ENCODE assay signal across 11 mouse cellular contexts in the genomic region with DNA sequence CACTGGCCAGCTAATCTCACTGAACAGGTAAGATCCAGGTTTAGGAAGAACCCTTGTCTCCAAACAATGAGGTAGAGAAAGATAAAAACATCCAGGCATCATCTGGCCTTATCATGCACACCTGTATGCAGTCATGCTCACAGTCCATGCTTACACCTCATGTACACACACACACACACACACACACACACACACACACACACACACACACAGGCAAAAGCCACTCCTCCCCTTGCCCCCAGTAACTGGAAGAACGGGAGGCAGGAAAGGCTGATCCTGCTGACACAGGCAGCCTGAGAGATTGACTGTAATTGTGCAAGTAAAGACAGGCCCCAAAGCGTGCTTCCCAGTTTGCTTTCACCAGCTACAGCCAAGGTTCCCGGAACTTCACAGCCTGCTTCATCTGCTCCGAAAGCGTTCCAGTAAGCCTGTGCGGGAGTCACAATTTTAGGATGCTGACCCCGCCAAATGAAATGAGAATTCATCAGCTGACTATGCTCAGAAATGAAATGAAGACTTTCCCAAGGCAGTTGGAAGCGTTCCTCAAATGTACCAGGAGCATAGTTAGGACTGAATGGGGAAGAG. TPM values are rescaled to one million over a fixed set of nuclear protein-coding genes. Genes with fewer than 3 reads are reported as not detected.
A peak's percentile ranks its signal among the peaks of the same experiment; 100 is the strongest.
DNase-seq lines count a peak whose midpoint lies in the region; ATAC-seq lines count a peak whose summit lies in the region.
"Had no signal": no experiment of that assay in that cellular context is flagged by ENCODE, and none has a peak within 500 bp of the region (broad histone marks: within the 10 kb centered on the region; RNA-seq: fewer than 3 reads in every experiment).

No protein-coding gene starts in this region.

- peak overlapping the region; percentile 39; the same call in 1 of the 2 replicates for H3K9ac ChIP-seq in heart, embryonic 14.5 days (ENCODE audit: low read length)
- H3K9ac ChIP-seq in stomach, embryonic 14.5 days (replicated peaks; ENCODE audit: low read depth, low read length): no peak overlapping the region

- no peaks in the 10 kb centered on the region for H3K9me3 ChIP-seq in megakaryocyte, embryonic 14.5 days
- H3K9me3 ChIP-seq in heart, embryonic 14.5 days (ENCODE audit: control insufficient read depth, low read length): no peaks in the 10 kb centered on the region
- H3K9me3 ChIP-seq in stomach, embryonic 14.5 days (ENCODE audit: control insufficient read depth, low read depth, low read length): no peaks in the 10 kb centered on the region

- peaks cover 93% of the 10 kb centered on the region for H3K36me3 ChIP-seq in megakaryocyte, embryonic 14.5 days (replicated peaks; ENCODE audit: low read length)
- H3K36me3 ChIP-seq in heart, embryonic 14.5 days (ENCODE audit: control insufficient read depth, insufficient read depth, low read length): no peaks in the 10 kb centered on the region
- no peaks in the 10 kb centered on the region for H3K36me3 ChIP-seq in stomach, embryonic 14.5 days (ENCODE audit: control insufficient read depth, insufficient read depth, low read length)

- peak overlapping the region; percentile 69 for H3K4me3 ChIP-seq in megakaryocyte, embryonic 14.5 days (replicated peaks)
- no peak overlapping the region for H3K4me3 ChIP-seq in heart, embryonic 14.5 days (ENCODE audit: control insufficient read depth in 1 of 2, insufficient read depth in 1 of 2, low read depth in 1 of 2, low read length in 2 of 2)
- no peak overlapping the region for H3K4me3 ChIP-seq in stomach, embryonic 14.5 days (ENCODE audit: low read depth, low read length)
- H3K4me3 ChIP-seq: myocyte had no signal

- H3K4me2 ChIP-seq in heart, embryonic 14.5 days (ENCODE audit: low read length): 0 out of 2 replicates have a peak overlapping the region, but pooled peaks have one; percentile 28
- H3K4me2 ChIP-seq in stomach, embryonic 14.5 days (replicated peaks; ENCODE audit: low read depth, low read length): no peak overlapping the region

- H3K27me3 ChIP-seq in megakaryocyte, embryonic 14.5 days (replicated peaks): no peaks in the 10 kb centered on the region
- no peaks in the 10 kb centered on the region for H3K27me3 ChIP-seq in heart, embryonic 14.5 days (ENCODE audit: control insufficient read depth, insufficient read depth, low read length)
- no peaks in the 10 kb centered on the region for H3K27me3 ChIP-seq in stomach, embryonic 14.5 days (ENCODE audit: control insufficient read depth, insufficient read depth, low read length)

- H3K4me1 ChIP-seq in megakaryocyte, embryonic 14.5 days: peaks cover 100% of the 10 kb centered on the region
- peaks cover 13 to 35% of the 10 kb centered on the region in 2 experiments for H3K4me1 ChIP-seq in heart, embryonic 14.5 days (ENCODE audit: control insufficient read depth in 2 of 2, insufficient read depth in 2 of 2, low read length in 2 of 2)
- H3K4me1 ChIP-seq in stomach, embryonic 14.5 days (ENCODE audit: control insufficient read depth, insufficient read depth, low read length): peaks cover 10% of the 10 kb centered on the region; the same call in 1 of the 2 replicates

- ATAC-seq in megakaryocyte, adult 5-6 weeks (ENCODE audit: poor library complexity, severe bottlenecking): no peak
- no peak for ATAC-seq in heart, embryonic 14.5 days (ENCODE audit: insufficient number of reproducible peaks, insufficient read depth, low FRiP score, low read depth)
- peak; percentile 53; the same call in 1 of the 2 replicates for ATAC-seq in stomach, embryonic 14.5 days (ENCODE audit: insufficient number of reproducible peaks, insufficient read depth, low FRiP score, low read depth)

- 57% methylated on average over 8 of the region's 8 CpGs for WGBS in heart, embryonic 14.5 days
- 49% methylated on average over 8 of the region's 8 CpGs for WGBS in stomach, embryonic 14.5 days

- peak overlapping the region; percentile 46 to 68 for H3K27ac ChIP-seq in heart, embryonic 14.5 days (replicated peaks in 1 of 2; ENCODE audit: control insufficient read depth in 1 of 2, insufficient read depth in 1 of 2, low read depth in 2 of 2, low read length in 2 of 2)
- H3K27ac ChIP-seq in stomach, embryonic 14.5 days (ENCODE audit: low read length): peak overlapping the region; percentile 68

- intact Hi-C loops in heart, postnatal 25 days (cut with DNase I): no loop called here

- peak; percentile 94 for DNase-seq in heart, adult 11 months
- DNase-seq in heart, postnatal 25 days (ENCODE audit: low spot score): no peak
- DNase-seq in frontal cortex, adult 2 months (ENCODE audit: extremely low spot score in 1 of 2, low spot score in 1 of 2): no peak
- no peak for DNase-seq in thymus, postnatal 0 days (ENCODE audit: low spot score)
- DNase-seq: adrenal gland, adult 8-10 months; left cerebral cortex, postnatal 4 days had no signal

RNA-seq across cellular contexts. Expression of a gene that starts 19.4 kb away (rescaled TPM):
- total RNA-seq in heart, postnatal 25 days (2021): 10 to 100 TPM in 1 of 2 experiments, 1 to 10 TPM in 1; 9.9 to 11.6 TPM
- polyA plus RNA-seq in megakaryocyte, embryonic 14.5 days (2012; ENCODE audit: insufficient read depth, low replicate concordance): 3.1 and 10.6 TPM in 2 replicates
- 358 and 368 TPM in 2 replicates for total RNA-seq in megakaryocyte, adult 5-6 weeks (2015)
- 289 and 337 TPM in 2 replicates for total RNA-seq in megakaryocyte, adult 5-6 weeks (2017)
- 22.9 and 24.3 TPM in 2 replicates for polyA plus RNA-seq in heart, embryonic 14.5 days (2014; fragmentation: Nextera tagmentation; extraction: Ambion mirVana)
- 11.3 and 15.4 TPM in 2 replicates for polyA plus RNA-seq in stomach, embryonic 14.5 days (2014; fragmentation: Nextera tagmentation; extraction: Ambion mirVana)
- polyA plus RNA-seq in frontal cortex, adult 2 months (2012; rRNA removed): 1.7 and 2.0 TPM in 2 replicates
- 10.5 and 11.6 TPM in 2 replicates for polyA plus RNA-seq in thymus, postnatal 0 days (2015; fragmentation: Nextera tagmentation; extraction: Ambion mirVana)
